Mouse (Mus musculus) liver, embryonic 14.5 days (tissue): ENCODE results near the gene Knop1.

Experiments used
- CTCF ChIP-seq: IDR thresholded peaks from 2 replicates; pipeline ENCODE4 v1.5.1; 2016; ENCODE audit warnings: antibody characterized with exemption, low read depth, control low read depth
- EP300 ChIP-seq: IDR thresholded peaks from 2 replicates; pipeline ENCODE4 v1.6.1; 2016; ENCODE audit warnings: antibody characterized with exemption, low read depth

- TF ChIP-seq CTCF = no peak
- no peak for TF ChIP-seq EP300
Measured at GRCm38 (mm10) chr7:118821356-118821755, 34.7 kb downstream of the Knop1 start.
